Mouse (Mus musculus) ES-E14 (cell line): ENCODE measurements around the gene Angptl4.

Experiments used
- CHD2 ChIP-seq: IDR thresholded peaks from 2 replicates; pipeline ENCODE4 v1.6.1; 2014; ENCODE audit warnings: mild to moderate bottlenecking, low read depth, low read length, inconsistent platforms
- MAFK ChIP-seq: IDR thresholded peaks from 2 replicates; pipeline ENCODE4 v1.6.1; 2014; ENCODE audit warnings: mild to moderate bottlenecking, low read depth, low read length, inconsistent platforms; ENCODE audit not compliant: insufficient read depth
- ZNF384 ChIP-seq: IDR thresholded peaks from 2 replicates; pipeline ENCODE4 v1.6.1; 2012; ENCODE audit warnings: low read depth, low read length, inconsistent platforms

DNA sequence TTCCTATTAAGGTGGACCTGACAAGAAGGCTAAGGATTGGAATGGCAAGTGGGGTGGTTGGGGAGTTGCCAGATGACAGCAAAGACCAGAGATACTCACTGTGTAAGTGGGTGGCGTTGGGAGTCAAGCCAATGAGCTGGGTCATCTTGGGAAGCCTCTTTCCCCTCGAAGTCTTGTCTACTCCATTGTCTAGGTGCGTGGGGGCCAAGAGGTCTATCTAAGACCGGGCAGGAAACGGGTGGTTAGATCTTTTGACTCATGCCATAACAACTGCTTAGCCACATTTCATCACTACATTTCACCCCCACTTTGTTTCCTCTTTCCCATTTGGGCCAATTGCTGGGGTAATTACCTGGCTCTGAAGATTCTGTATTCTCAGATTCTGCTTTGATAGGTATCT, 1.2 kb downstream of the Angptl4 start:
- no peak for TF ChIP-seq MAFK
- no peak for TF ChIP-seq CHD2
- TF ChIP-seq ZNF384, result no peak
